Mouse (Mus musculus): Measurements from ENCODE around the gene Zfp566. TPM values are rescaled to one million over a fixed set of nuclear protein-coding genes. Genes with fewer than 3 reads are reported as not detected.

Zfp566 gene
- 2.1 and 2.5 TPM in 2 replicates for polyA plus RNA-seq (2012)

GRCm38 (mm10) chr7:30090092-30090969 lies at the start of gene Zfp566, which contains the start of gene Gm26920:
Gene Zfp566 (minus strand): TSS chr7:30090527.
Gene Gm26920 (minus strand): TSS chr7:30090410.

GRCm38 (mm10) chr7:30121308-30122187 lies 31.2 kb upstream of the Zfp566 start, which contains the start of gene Zfp382:
Gene Zfp382 (plus strand): TSS chr7:30121942.

DNA sequence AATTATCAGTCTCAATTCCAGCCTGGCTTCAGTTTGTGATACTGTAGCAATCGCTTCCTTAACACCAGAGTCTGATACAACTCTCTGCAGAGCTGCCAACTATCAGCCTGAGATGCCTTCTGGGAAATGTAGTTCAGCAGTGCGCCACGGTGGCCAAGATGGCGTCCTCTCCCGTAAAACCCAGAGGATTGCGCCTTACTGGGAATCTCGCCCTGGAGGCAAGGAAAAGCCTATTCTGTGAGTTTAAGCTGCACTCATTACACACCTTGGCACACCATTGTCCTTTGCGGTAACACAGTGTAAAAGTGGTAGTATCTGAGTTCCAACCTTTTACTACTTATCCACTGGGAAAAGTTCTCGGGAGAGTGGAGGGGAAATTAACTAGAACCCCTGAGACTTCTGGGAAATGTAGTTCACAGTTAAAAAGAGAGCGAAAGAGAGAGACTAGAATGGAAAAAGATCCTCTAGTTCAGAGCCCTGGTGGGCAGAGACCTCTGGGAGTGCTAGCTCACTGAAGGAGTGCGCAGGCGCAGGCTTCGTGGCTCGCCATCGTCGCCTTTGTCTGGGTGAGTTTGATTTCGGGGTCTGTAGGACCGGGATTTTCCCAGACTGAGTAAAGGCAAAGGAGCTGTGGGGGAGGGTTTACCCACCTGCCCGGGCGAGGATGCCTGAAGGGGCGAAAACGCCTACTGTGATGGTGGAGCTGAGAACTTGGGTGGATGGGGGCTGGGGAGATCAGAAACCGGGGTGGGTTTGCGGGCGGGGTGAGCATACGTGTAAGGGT lies 4.5 kb upstream of the Zfp566 start, which contains the start of gene Zfp260:
Zfp260 (plus strand) TSS at position 132 of the 784 bp plus-strand sequence.

DNA sequence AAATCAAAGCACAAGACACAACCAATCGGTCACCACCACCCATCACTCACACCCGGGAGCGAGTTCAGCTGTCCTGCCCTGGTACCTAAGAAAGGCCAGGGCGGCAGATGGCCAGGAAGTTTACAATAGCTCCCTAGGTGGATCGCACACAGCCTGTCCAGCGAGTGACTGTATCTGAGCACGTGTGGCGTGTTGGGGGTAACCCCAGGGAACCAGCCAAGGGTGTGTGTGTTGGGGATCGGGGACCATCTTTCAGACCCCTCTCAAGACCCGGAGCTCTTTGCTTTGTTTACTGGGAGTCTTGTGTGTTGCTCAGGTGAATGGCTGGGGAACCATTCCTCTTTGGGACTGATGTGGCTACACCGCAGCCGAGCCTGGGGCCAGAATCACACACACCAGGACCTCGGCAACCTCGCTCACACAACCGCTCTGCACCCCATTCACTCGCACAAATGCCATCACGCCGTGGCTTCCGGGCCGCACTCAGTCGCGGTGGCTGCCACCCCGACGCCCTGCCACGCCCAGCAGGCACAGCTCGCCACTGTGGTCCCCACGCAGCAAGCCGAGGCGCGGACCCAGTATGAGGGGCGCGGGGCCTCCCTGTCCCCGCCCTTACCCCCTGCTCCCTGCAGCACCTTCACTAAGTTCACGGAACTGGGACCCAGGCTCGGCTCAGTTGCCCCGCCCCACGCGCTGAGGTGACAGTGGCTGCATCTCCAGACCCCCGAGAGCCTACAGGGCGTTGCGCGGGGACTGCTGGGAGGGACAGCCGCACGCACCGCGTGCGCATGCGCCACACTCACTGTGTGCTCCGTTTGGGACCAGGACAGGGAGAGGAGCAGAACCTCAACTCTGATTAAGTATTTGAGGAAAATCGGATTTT lies 17.9 kb downstream of the Zfp566 start, which contains the start of gene Zfp82:
Zfp82 (minus strand) TSS at position 755 of the 883 bp plus-strand sequence.

GRCm38 (mm10) chr7:30050882-30051548 lies 39.3 kb downstream of the Zfp566 start, which contains the start of gene Zfp14:
Gene Zfp14 (minus strand): TSS chr7:30051380.

Other genes starting within 250 kb of the Zfp566 start
- gene Zfp940, start 236.9 kb downstream of the Zfp566 start, polyA plus RNA-seq (2012), result 0.49 and 0.50 TPM in 2 replicates
- gene Zfp420, start 230.5 kb downstream of the Zfp566 start, polyA plus RNA-seq (2012), result 0.32 and 0.38 TPM in 2 replicates
- 0.27 and 0.28 TPM in 2 replicates for gene Zfp27, start 184.0 kb downstream of the Zfp566 start, polyA plus RNA-seq (2012)
- gene Zfp383, start 182.3 kb downstream of the Zfp566 start, polyA plus RNA-seq (2012), result 0.16 TPM in 2 replicates
- gene Zfp74, start 136.4 kb downstream of the Zfp566 start, polyA plus RNA-seq (2012), result 13.4 and 15.0 TPM in 2 replicates
- 2.6 and 3.1 TPM in 2 replicates for gene Zfp568, start 106.6 kb downstream of the Zfp566 start, polyA plus RNA-seq (2012)
- gene Zfp14, start 39.1 kb downstream of the Zfp566 start, polyA plus RNA-seq (2012), result not detected in 2 replicates
- 0.11 and 0.21 TPM in 2 replicates for gene Zfp82, start 17.6 kb downstream of the Zfp566 start, polyA plus RNA-seq (2012)
- not detected in 2 replicates for gene Gm26920, start 117 bp downstream of the Zfp566 start, polyA plus RNA-seq (2012)
- gene Zfp260, start 4.2 kb upstream of the Zfp566 start, polyA plus RNA-seq (2012), result 0.36 and 0.46 TPM in 2 replicates
- gene Zfp382, start 31.4 kb upstream of the Zfp566 start, polyA plus RNA-seq (2012), result 6.9 and 11.1 TPM in 2 replicates
- gene Zfp146, start 79.2 kb upstream of the Zfp566 start, polyA plus RNA-seq (2012), result 11.1 and 15.2 TPM in 2 replicates
- 1.2 and 1.7 TPM in 2 replicates for gene Cox7a1, start 93.6 kb upstream of the Zfp566 start, polyA plus RNA-seq (2012)
- 138 TPM in 2 replicates for gene Capns1, start 108.3 kb upstream of the Zfp566 start, polyA plus RNA-seq (2012)
- 66.8 and 89.4 TPM in 2 replicates for gene Polr2i, start 141.4 kb upstream of the Zfp566 start, polyA plus RNA-seq (2012)
- gene Tbcb, start 141.7 kb upstream of the Zfp566 start, polyA plus RNA-seq (2012), result 42.3 and 54.7 TPM in 2 replicates
- gene Ovol3, start 145.2 kb upstream of the Zfp566 start, polyA plus RNA-seq (2012), result 0.10 TPM in 2 replicates
- 0.30 and 0.38 TPM in 2 replicates for gene Thap8, start 189.6 kb upstream of the Zfp566 start, polyA plus RNA-seq (2012)
- gene Wdr62, start 189.9 kb upstream of the Zfp566 start, polyA plus RNA-seq (2012), result 62.9 and 71.0 TPM in 2 replicates
- gene Clip3, start 201.2 kb upstream of the Zfp566 start, polyA plus RNA-seq (2012), result 0.36 and 0.95 TPM in 2 replicates
- gene Alkbh6, start 218.2 kb upstream of the Zfp566 start, polyA plus RNA-seq (2012), result 63.3 and 74.5 TPM in 2 replicates
- gene Syne4, start 224.3 kb upstream of the Zfp566 start, polyA plus RNA-seq (2012), result 1.6 and 2.0 TPM in 2 replicates
- 0.48 and 0.54 TPM in 2 replicates for gene E130208F15Rik, start 231.2 kb upstream of the Zfp566 start, polyA plus RNA-seq (2012)
- 8.0 and 10.3 TPM in 2 replicates for gene Sdhaf1, start 233.4 kb upstream of the Zfp566 start, polyA plus RNA-seq (2012)

All from megakaryocyte-erythroid progenitor cell, adult 5 weeks (primary cell).